9 mouse cellular contexts compared by ENCODE assay signal in the genomic region with DNA sequence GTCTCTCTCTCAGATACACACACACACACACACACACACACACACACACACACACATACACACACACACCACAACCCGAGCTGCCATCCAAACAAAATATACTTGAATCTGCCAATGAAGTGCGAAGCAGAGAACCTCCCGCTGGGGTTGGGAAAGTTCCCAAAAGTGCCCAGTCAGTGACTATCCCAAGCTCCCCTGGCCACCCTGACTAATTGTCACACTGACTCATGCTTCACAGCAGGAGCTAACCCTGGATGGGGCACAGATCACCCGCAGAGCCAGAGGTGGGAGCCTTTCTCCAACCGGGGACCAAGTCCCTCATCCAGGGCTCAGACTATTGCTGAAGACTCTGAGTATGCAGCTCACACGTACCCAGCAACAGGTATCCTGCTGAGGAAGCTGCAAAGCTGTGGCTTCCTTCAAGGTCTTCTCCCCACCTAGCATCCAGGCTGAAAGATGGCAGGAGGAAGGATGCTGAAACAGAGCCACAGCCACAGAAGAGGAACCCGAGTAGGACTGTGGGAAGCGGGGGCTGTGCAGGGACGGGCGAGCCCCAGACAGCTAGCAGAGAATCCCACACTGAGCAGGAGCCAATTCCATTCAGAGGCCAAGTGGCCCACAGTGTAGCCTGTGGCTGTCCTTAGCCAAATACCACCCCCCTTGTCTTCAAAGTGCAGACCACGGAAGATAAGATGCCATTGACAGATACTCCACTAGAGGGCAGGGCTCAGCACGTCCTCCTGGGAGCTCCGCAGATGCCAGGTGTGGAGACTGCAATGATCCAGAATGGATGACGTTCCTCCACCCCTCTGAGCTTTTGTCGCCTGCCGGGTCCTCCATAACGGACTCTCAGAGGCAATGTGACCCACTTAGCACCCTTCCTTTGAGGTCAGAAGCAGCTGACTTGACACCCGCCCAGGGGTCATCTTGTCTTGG. TPM values are rescaled to one million over a fixed set of nuclear protein-coding genes. Genes with fewer than 3 reads are reported as not detected.
A peak's percentile ranks its signal among the peaks of the same experiment; 100 is the strongest.
DNase-seq lines count a peak whose midpoint lies in the region; ATAC-seq and TF ChIP-seq lines count a peak whose summit lies in the region.
"Had no signal": no experiment of that assay in that cellular context is flagged by ENCODE, and none has a peak within 500 bp of the region (broad histone marks: within the 10 kb centered on the region; RNA-seq: fewer than 3 reads in every experiment).

No protein-coding gene starts in this region.

- no peak for TF ChIP-seq POLR2A in bone marrow, adult 2 months (IDR thresholded peaks at IDR 0.05; ENCODE audit: borderline replicate concordance, control insufficient read depth, low read depth, low read length)

- peaks cover 45% of the 10 kb centered on the region for H3K27me3 ChIP-seq in forebrain, embryonic 10.5 days (ENCODE audit: poor library complexity, severe bottlenecking)
- peaks cover 40% of the 10 kb centered on the region for H3K27me3 ChIP-seq in heart, embryonic 13.5 days (replicated peaks)
- no peaks in the 10 kb centered on the region for H3K27me3 ChIP-seq in liver, postnatal 0 days (ENCODE audit: insufficient read depth, low read length)
- H3K27me3 ChIP-seq: embryonic facial prominence, embryonic 15.5 days had no signal

- no peaks in the 10 kb centered on the region for H3K36me3 ChIP-seq in forebrain, embryonic 10.5 days (replicated peaks)
- no peaks in the 10 kb centered on the region for H3K36me3 ChIP-seq in heart, embryonic 13.5 days
- no peaks in the 10 kb centered on the region for H3K36me3 ChIP-seq in liver, postnatal 0 days (replicated peaks; ENCODE audit: insufficient read depth, low read length)
- H3K36me3 ChIP-seq: embryonic facial prominence, embryonic 15.5 days had no signal

- no peak overlapping the region for H3K27ac ChIP-seq in bone marrow, adult 2 months (ENCODE audit: control insufficient read depth, insufficient read depth, low read depth, low read length, poor library complexity)
- H3K27ac ChIP-seq in forebrain, embryonic 10.5 days, result no peak overlapping the region
- H3K27ac ChIP-seq in heart, embryonic 13.5 days (replicated peaks), result no peak overlapping the region
- no peak overlapping the region; the same call in 1 of the 2 replicates for H3K27ac ChIP-seq in liver, postnatal 0 days (ENCODE audit: low read depth)
- H3K27ac ChIP-seq: embryonic facial prominence, embryonic 15.5 days had no signal

- no peak for ATAC-seq in heart, embryonic 13.5 days (ENCODE audit: extremely low read depth, insufficient number of reproducible peaks, low FRiP score, low TSS enrichment)
- peak; percentile 20; the same call in 1 of the 2 replicates for ATAC-seq in liver, postnatal 0 days

- no peaks in the 10 kb centered on the region for H3K4me1 ChIP-seq in bone marrow, adult 2 months (ENCODE audit: control insufficient read depth, insufficient read depth, low read length)
- H3K4me1 ChIP-seq in forebrain, embryonic 10.5 days, result peaks cover 13% of the 10 kb centered on the region
- H3K4me1 ChIP-seq in heart, embryonic 13.5 days, result peaks cover 13% of the 10 kb centered on the region
- H3K4me1 ChIP-seq in liver, postnatal 0 days (ENCODE audit: insufficient read depth), result peaks cover 6% of the 10 kb centered on the region
- H3K4me1 ChIP-seq: embryonic facial prominence, embryonic 15.5 days had no signal

- TF ChIP-seq EP300 in liver, postnatal 0 days (IDR thresholded peaks at IDR 0.05; ENCODE audit: low read depth), result no peak

- no peak overlapping the region for H3K4me3 ChIP-seq in bone marrow, adult 2 months (replicated peaks; ENCODE audit: control insufficient read depth, low read depth, low read length)
- H3K4me3 ChIP-seq in forebrain, embryonic 10.5 days, result no peak overlapping the region
- H3K4me3 ChIP-seq in heart, embryonic 13.5 days, result no peak overlapping the region
- no peak overlapping the region for H3K4me3 ChIP-seq in liver, postnatal 0 days (ENCODE audit: low read depth, low read length)
- H3K4me3 ChIP-seq: embryonic facial prominence, embryonic 15.5 days had no signal

- H3K9me3 ChIP-seq in forebrain, embryonic 10.5 days, result no peaks in the 10 kb centered on the region
- H3K9me3 ChIP-seq in heart, embryonic 13.5 days, result no peaks in the 10 kb centered on the region
- H3K9me3 ChIP-seq in liver, postnatal 0 days (ENCODE audit: low read length), result no peaks in the 10 kb centered on the region
- H3K9me3 ChIP-seq: embryonic facial prominence, embryonic 15.5 days had no signal

- 0 out of 2 replicates have a peak overlapping the region, but pooled peaks have one; percentile 6 for H3K4me2 ChIP-seq in heart, embryonic 13.5 days
- peak overlapping the region; percentile 13; the same call in 1 of the 2 replicates for H3K4me2 ChIP-seq in liver, postnatal 0 days (ENCODE audit: low read depth, low read length)
- H3K4me2 ChIP-seq: embryonic facial prominence, embryonic 15.5 days had no signal

- peak; percentile 13 for DNase-seq in CD4-positive helper T cell, adult 2 months (ENCODE audit: low read depth, low spot score)
- DNase-seq in forebrain, embryonic 10.5 days (ENCODE audit: extremely low spot score, low spot score), result peak; percentile 61
- peak; percentile 32 to 68 for DNase-seq in kidney, postnatal 36 days
- peak; percentile 37 for DNase-seq in liver, postnatal 0 days
- DNase-seq in retina, adult 2 months (ENCODE audit: low read depth, low spot score), result peak; percentile 11
- no peak for DNase-seq in spleen, postnatal 4 days (ENCODE audit: low spot score in 2 of 2)

- WGBS in bone marrow, adult 2 months, result 25% methylated on average over 18 of the region's 18 CpGs
- 32% methylated on average over 18 of the region's 18 CpGs for WGBS in forebrain, embryonic 10.5 days
- 20% methylated on average over 18 of the region's 18 CpGs for WGBS in heart, embryonic 13.5 days
- 25% methylated on average over 18 of the region's 18 CpGs for WGBS in liver, postnatal 0 days (ENCODE audit: insufficient replicate concordance)

- peak; percentile 40; the same call in 1 of the 2 replicates for TF ChIP-seq CTCF in bone marrow, adult 2 months (IDR thresholded peaks at IDR 0.05; ENCODE audit: control insufficient read depth, insufficient read depth, low read length)
- peak; percentile 75 for TF ChIP-seq CTCF in liver, postnatal 0 days (IDR thresholded peaks at IDR 0.05; ENCODE audit: low read depth)

- no peak overlapping the region for H3K9ac ChIP-seq in heart, embryonic 13.5 days
- H3K9ac ChIP-seq in liver, postnatal 0 days (replicated peaks), result no peak overlapping the region
- H3K9ac ChIP-seq: embryonic facial prominence, embryonic 15.5 days had no signal

RNA-seq across cellular contexts. Expression of gene Ephb1, which starts 48.9 kb away (rescaled TPM):
- 0.75 and 1.3 TPM in 2 replicates for polyA plus RNA-seq in bone marrow, adult 2 months (2011; ENCODE audit: insufficient read depth, insufficient read length, low replicate concordance, missing spikeins)
- polyA plus RNA-seq in forebrain, embryonic 10.5 days (2016; fragmentation: Nextera tagmentation; extraction: Ambion mirVana), result 9.1 and 11.0 TPM in 2 replicates
- polyA plus RNA-seq in heart, embryonic 13.5 days (2015; fragmentation: Nextera tagmentation; extraction: Ambion mirVana), result 0.96 and 1.4 TPM in 2 replicates
- polyA plus RNA-seq in liver, postnatal 0 days (2015; fragmentation: Nextera tagmentation; extraction: Ambion mirVana), result 0.24 and 0.28 TPM in 2 replicates

Comparison
In these comparisons a context has a peak if more than half of its experiments do, and no peak if none do; other contexts are left out.
1. DNase-seq: peak in CD4-positive helper T cell, adult 2 months (single experiment), forebrain, embryonic 10.5 days (single experiment), kidney, postnatal 36 days (2 of 2), liver, postnatal 0 days (single experiment) and retina, adult 2 months (single experiment); none in spleen, postnatal 4 days (0 of 2).